Mouse (Mus musculus) thymus, postnatal 0 days (tissue): ENCODE measurements around the gene Elac2. TPM values are rescaled to one million over a fixed set of nuclear protein-coding genes. Genes with fewer than 3 reads are reported as not detected.
A peak's percentile ranks its signal among the peaks of the same experiment; 100 is the strongest.

Experiments used
- DNase-seq: peaks from one replicate; pipeline ENCODE4 v3.0.0-alpha.2; 2015; ENCODE audit warnings: low spot score
- polyA plus RNA-seq: library from polyadenylated mRNA; unstranded; fragments of >200 nt; fragmentation: Nextera tagmentation; extraction: Ambion mirVana; gene quantifications from 2 replicates; pipeline ENCODE4 v1.2.1, GENCODE M21; 2015

Elac2 gene
- polyA plus RNA-seq, 1 experiment from 2014 or later, result 26.9 TPM

GRCm38 (mm10) chr11:65020744-65021143 is 41.9 kb downstream of the Elac2 start:
- no peak for DNase-seq

DNA sequence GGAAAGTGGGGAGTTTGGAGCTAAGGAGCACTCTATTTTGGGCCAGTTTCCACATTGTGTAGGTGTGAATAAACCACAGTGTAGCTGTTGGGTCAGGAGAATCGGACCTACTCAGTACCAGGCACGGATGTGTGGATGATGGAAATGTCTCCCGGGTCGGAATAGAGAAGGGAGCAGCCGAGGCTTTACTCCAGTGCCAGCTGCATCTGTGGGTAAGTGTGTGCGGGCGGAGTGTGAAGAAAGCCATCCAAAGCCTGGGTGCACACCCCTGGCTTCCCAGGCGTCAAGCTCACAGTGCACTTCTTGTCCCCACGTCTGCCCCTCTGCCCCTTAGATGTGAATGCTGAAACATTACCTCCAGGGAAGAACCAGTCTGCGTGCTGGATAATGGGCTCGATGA is 43.9 kb downstream of the Elac2 start:
- no peak for DNase-seq

- DNase-seq, result no peak
Observed at GRCm38 (mm10) chr11:65028049-65028448, 49.2 kb downstream of the Elac2 start.

DNA sequence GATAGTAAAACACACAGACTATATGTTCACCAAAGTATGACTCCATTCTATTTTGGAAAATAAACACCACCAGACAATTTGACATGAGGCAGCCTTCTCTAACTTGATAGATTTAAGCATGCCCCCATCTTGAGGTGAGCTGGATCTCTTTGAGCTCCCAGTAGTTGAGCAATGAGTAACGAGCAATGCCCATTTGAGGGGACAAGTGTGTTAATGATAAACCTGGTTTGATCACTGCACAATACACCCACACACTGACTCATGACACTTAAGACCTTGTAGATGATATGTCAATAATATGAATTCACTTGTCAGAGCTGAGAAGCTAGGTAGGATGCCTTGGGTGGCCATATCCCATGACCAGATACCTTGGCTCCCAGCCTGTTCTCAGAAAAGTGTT is 51.4 kb downstream of the Elac2 start:
- no peak for DNase-seq

- no peak for DNase-seq
Observed at GRCm38 (mm10) chr11:65032221-65032620, 53.4 kb downstream of the Elac2 start.

GRCm38 (mm10) chr11:65038996-65039395 is 60.2 kb downstream of the Elac2 start:
- peak; percentile 35 for DNase-seq

- no peak for DNase-seq
Observed at GRCm38 (mm10) chr11:65039517-65040095, 60.8 kb downstream of the Elac2 start.

- no peak for DNase-seq
Observed at GRCm38 (mm10) chr11:65040556-65040955, 61.7 kb downstream of the Elac2 start.

DNA sequence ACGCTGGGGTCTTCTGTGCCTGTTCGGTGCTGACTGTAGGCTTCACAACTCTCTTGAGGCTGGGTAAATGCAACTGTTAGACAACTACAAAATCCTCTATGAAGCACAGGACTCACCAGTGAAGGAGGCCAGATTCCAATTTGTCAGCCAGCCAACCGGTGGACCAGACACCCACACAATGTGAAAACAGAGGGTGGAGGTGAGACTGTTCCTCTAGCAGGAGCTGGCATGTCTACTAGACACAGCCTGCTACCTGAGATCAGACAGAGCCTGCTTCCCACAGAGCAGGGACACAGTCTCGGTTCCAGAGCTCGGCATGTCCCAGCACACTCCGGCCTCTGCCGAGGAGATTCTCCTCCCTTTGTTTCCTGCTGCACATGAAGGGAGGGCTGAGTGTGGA is 70.3 kb downstream of the Elac2 start:
- no peak for DNase-seq

DNA sequence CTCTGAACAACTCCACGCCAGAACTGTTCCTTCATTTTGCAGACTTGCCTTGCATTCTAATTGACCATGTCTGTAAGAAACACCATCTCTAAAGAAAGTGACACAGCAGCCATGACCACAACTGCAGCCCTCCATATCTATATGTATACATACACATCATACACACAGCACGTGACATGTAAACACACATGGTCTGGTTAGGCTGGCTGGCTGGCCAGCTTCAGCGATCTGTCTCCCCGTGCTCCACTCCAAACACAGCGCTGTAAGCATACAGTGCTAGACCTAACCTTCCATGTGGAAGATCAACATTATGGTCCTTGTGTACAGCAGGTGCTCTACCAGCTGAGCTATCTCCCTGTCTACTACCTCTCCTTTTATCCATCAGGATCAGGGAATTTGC is 72.0 kb downstream of the Elac2 start:
- no peak for DNase-seq

Other genes with a start within 250 kb of the Elac2 start
- 0.17 TPM in 1 of 2 replicates, not detected in the other for gene 1700086D15Rik, start 180.9 kb downstream of the Elac2 start, polyA plus RNA-seq
- 4.5 and 5.1 TPM in 2 replicates for gene Arhgap44, start 183.9 kb downstream of the Elac2 start, polyA plus RNA-seq